Mouse (Mus musculus) heart, adult 2 months (tissue): ENCODE measurements at regions not wholly inside any gene's neighbourhood (a gene's known extent, or its start where the extent isn't known, plus 50 kb on each side); places are given as distances from the start of the nearest gene placed in this dataset.
"Not testable (repeated sequence)": the region's sequence is repeated elsewhere in the genome, so short reads cannot be mapped to it uniquely, and the experiment has no call there.

Experiments
- CTCF ChIP-seq: fragments of 200-600 bp; IDR thresholded peaks from 2 replicates; pipeline ENCODE4 v1.8.1; 2022; ENCODE audit warnings: antibody characterized with exemption, mild to moderate bottlenecking, moderate library complexity
- EP300 ChIP-seq: fragments of 200-500 bp; IDR thresholded peaks from 2 replicates; pipeline ENCODE4 v1.6.1; 2011; ENCODE audit warnings: low read depth, low read length, control low read depth; ENCODE audit not compliant: insufficient read depth
- POLR2A ChIP-seq: fragments of 200-500 bp; IDR thresholded peaks from 2 replicates; pipeline ENCODE4 v1.6.1; 2011; ENCODE audit warnings: mild to moderate bottlenecking, low read depth, low read length, control low read depth; ENCODE audit not compliant: insufficient read depth

GRCm38 (mm10) chr17:79550409-79550808, 61.3 kb upstream of the Rmdn2 start:
- not testable (repeated sequence) for TF ChIP-seq POLR2A, EP300, CTCF
